Mouse (Mus musculus): ENCODE measurements around the gene Rbfox1.

GRCm38 (mm10) chr16:6100421-6100877 is 215.3 kb downstream of the Rbfox1 start:
- TF ChIP-seq POLR2A (IDR thresholded peaks at IDR 0.05; ENCODE audit: borderline replicate concordance, control insufficient read depth, low read depth, low read length) (no peak), CTCF (IDR thresholded peaks at IDR 0.05; ENCODE audit: control insufficient read depth, insufficient read depth, low read length) (no peak)

Measured in bone marrow, adult 2 months (tissue).